Mouse (Mus musculus): ENCODE results near the gene Arhgap10. TPM values are rescaled to one million over a fixed set of nuclear protein-coding genes. Genes with fewer than 3 reads are reported as not detected.

The Arhgap10 gene
- total RNA-seq, 1 experiment from 2014 or later = 20.6 TPM

GRCm38 (mm10) chr8:77213893-77214464 lies 303.8 kb downstream of the Arhgap10 start:
- no peak for DNase-seq

- no peak for DNase-seq
Measured at GRCm38 (mm10) chr8:77209297-77209696, 308.5 kb downstream of the Arhgap10 start.

Other genes with a start within 250 kb of the Arhgap10 start
- gene Prmt9, start 31.4 kb upstream of the Arhgap10 start, total RNA-seq (2021) = 18.0 and 19.1 TPM in 2 replicates
- gene Tmem184c, start 92.7 kb upstream of the Arhgap10 start, total RNA-seq (2021) = 28.6 and 33.1 TPM in 2 replicates
- gene Ednra, start 206.5 kb upstream of the Arhgap10 start, total RNA-seq (2021) = 25.9 and 27.8 TPM in 2 replicates